Comparison of ENCODE assay signal across 9 mouse cellular contexts in the genomic region with DNA sequence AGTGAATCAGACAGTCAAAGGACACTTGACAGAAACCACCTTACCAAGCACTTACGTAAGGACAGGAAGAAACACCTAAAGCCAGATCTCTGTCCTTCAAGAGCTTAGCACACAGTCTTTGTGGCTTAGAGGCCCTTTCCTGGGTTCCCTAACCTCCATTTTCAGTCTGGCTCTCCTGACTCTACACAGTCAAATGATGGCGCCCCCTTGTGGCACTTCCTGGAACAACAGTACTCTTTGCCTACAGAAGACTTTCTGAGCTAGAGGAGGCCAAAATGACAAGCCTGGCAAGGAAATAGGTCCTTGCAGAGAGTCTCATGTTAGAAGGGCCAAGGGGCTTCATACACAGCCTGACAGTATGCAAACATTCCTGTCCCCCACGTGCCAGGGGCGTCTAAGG. TPM values are rescaled to one million over a fixed set of nuclear protein-coding genes. Genes with fewer than 3 reads are reported as not detected.
DNase-seq lines count a peak whose midpoint lies in the region; ATAC-seq and TF ChIP-seq lines count a peak whose summit lies in the region.
"Had no signal": no experiment of that assay in that cellular context is flagged by ENCODE, and none has a peak within 500 bp of the region (broad histone marks: within the 10 kb centered on the region; RNA-seq: fewer than 3 reads in every experiment).

No protein-coding gene starts in this region.

- peak; percentile 77 for DNase-seq in midbrain, embryonic 14.5 days
- DNase-seq in adrenal gland, adult (ENCODE audit: inconsistent age in 2 of 2, low spot score in 1 of 2), result peak; percentile 74 to 93
- DNase-seq in embryo, embryonic 10 days (ENCODE audit: low spot score), result peak; percentile 80
- DNase-seq in kidney, postnatal 14 days, result peak; percentile 68
- peak; percentile 82 for DNase-seq in lung, postnatal 0 days (ENCODE audit: low spot score)
- peak; percentile 45 to 85 for DNase-seq in spleen, adult 18-20 months

- H3K4me3 ChIP-seq in midbrain, embryonic 14.5 days (replicated peaks; ENCODE audit: low read depth, low read length), result no peak overlapping the region
- no peak overlapping the region for H3K4me3 ChIP-seq in midbrain, embryonic 16.5 days (ENCODE audit: low read depth, low read length)
- no peak overlapping the region for H3K4me3 ChIP-seq in lung, postnatal 0 days (ENCODE audit: low read depth, low read length)
- H3K4me3 ChIP-seq: hindbrain, embryonic 15.5 days had no signal

- no peak for ATAC-seq in midbrain, embryonic 14.5 days (ENCODE audit: low FRiP score, low TSS enrichment)
- no peak for ATAC-seq in midbrain, embryonic 16.5 days
- ATAC-seq in lung, postnatal 0 days, result 0 out of 2 replicates have a peak, but pooled peaks have one; percentile 11
- no peak for ATAC-seq in erythroblast, adult 5-6 weeks (replicated peaks; ENCODE audit: low FRiP score, poor library complexity, severe bottlenecking)

- H3K36me3 ChIP-seq in midbrain, embryonic 14.5 days (ENCODE audit: control insufficient read depth, insufficient read depth, low read length), result no peaks in the 10 kb centered on the region
- H3K36me3 ChIP-seq in midbrain, embryonic 16.5 days (ENCODE audit: control insufficient read depth, insufficient read depth, low read length), result no peaks in the 10 kb centered on the region
- H3K36me3 ChIP-seq in lung, postnatal 0 days (ENCODE audit: insufficient read depth, low read length), result no peaks in the 10 kb centered on the region
- H3K36me3 ChIP-seq: hindbrain, embryonic 15.5 days had no signal

- TF ChIP-seq CTCF in lung, postnatal 0 days (IDR thresholded peaks at IDR 0.05), result peak; percentile 86

- no peak overlapping the region for H3K27ac ChIP-seq in midbrain, embryonic 14.5 days (replicated peaks; ENCODE audit: low read depth, low read length)
- H3K27ac ChIP-seq in midbrain, embryonic 16.5 days (ENCODE audit: low read length), result no peak overlapping the region
- H3K27ac ChIP-seq in lung, postnatal 0 days (ENCODE audit: low read length), result no peak overlapping the region
- H3K27ac ChIP-seq: hindbrain, embryonic 15.5 days had no signal

- no peaks in the 10 kb centered on the region for H3K9me3 ChIP-seq in midbrain, embryonic 14.5 days (ENCODE audit: control insufficient read depth, low read length)
- H3K9me3 ChIP-seq in midbrain, embryonic 16.5 days (replicated peaks; ENCODE audit: control insufficient read depth, low read length, poor library complexity, severe bottlenecking), result no peaks in the 10 kb centered on the region
- H3K9me3 ChIP-seq in lung, postnatal 0 days (ENCODE audit: low read length), result no peaks in the 10 kb centered on the region
- H3K9me3 ChIP-seq: hindbrain, embryonic 15.5 days had no signal

- H3K4me2 ChIP-seq in midbrain, embryonic 14.5 days (ENCODE audit: low read length), result no peak overlapping the region
- no peak overlapping the region for H3K4me2 ChIP-seq in midbrain, embryonic 16.5 days (ENCODE audit: low read length)
- no peak overlapping the region for H3K4me2 ChIP-seq in lung, postnatal 0 days (replicated peaks; ENCODE audit: low read depth, low read length)
- H3K4me2 ChIP-seq: hindbrain, embryonic 15.5 days had no signal

- TF ChIP-seq EP300 in lung, postnatal 0 days (IDR thresholded peaks at IDR 0.05), result no peak

- WGBS in midbrain, embryonic 14.5 days, result 36% methylated on average over 4 of the region's 4 CpGs
- 35% methylated on average over 4 of the region's 4 CpGs for WGBS in midbrain, embryonic 16.5 days
- WGBS in lung, postnatal 0 days, result 31% methylated on average over 4 of the region's 4 CpGs

- no peak overlapping the region for H3K9ac ChIP-seq in midbrain, embryonic 14.5 days (replicated peaks; ENCODE audit: low read length)
- no peak overlapping the region for H3K9ac ChIP-seq in midbrain, embryonic 16.5 days (ENCODE audit: low read depth, low read length)
- no peak overlapping the region for H3K9ac ChIP-seq in lung, postnatal 0 days (replicated peaks; ENCODE audit: low read depth)
- H3K9ac ChIP-seq: hindbrain, embryonic 15.5 days had no signal

- H3K27me3 ChIP-seq in midbrain, embryonic 14.5 days (ENCODE audit: control insufficient read depth, insufficient read depth, low read length), result no peaks in the 10 kb centered on the region
- no peaks in the 10 kb centered on the region for H3K27me3 ChIP-seq in midbrain, embryonic 16.5 days (ENCODE audit: control insufficient read depth, insufficient read depth, low read depth, low read length)
- no peaks in the 10 kb centered on the region for H3K27me3 ChIP-seq in lung, postnatal 0 days (replicated peaks; ENCODE audit: insufficient read depth, low read length)

- peaks cover 5% of the 10 kb centered on the region; the same call in 1 of the 2 replicates for H3K4me1 ChIP-seq in midbrain, embryonic 14.5 days (ENCODE audit: control insufficient read depth, insufficient read depth, low read length)
- no peaks in the 10 kb centered on the region for H3K4me1 ChIP-seq in midbrain, embryonic 16.5 days (ENCODE audit: control insufficient read depth, insufficient read depth, low read length)
- H3K4me1 ChIP-seq in lung, postnatal 0 days (ENCODE audit: insufficient read depth, low read depth, low read length), result peaks cover 5% of the 10 kb centered on the region; the same call in 1 of the 2 replicates

RNA-seq across cellular contexts. Expression of a gene that starts 7.5 kb away (rescaled TPM):
- polyA plus RNA-seq in midbrain, embryonic 14.5 days (2014; fragmentation: Nextera tagmentation; extraction: Ambion mirVana), result not detected in 2 replicates
- not detected in 2 replicates for polyA plus RNA-seq in midbrain, embryonic 16.5 days (2015; fragmentation: Nextera tagmentation; extraction: Ambion mirVana)
- polyA plus RNA-seq in lung, postnatal 0 days (2015; fragmentation: Nextera tagmentation; extraction: Ambion mirVana), result not detected in 2 replicates
- not detected in 2 replicates for total RNA-seq in erythroblast, adult 5-6 weeks (2015; ENCODE audit: low replicate concordance)
- total RNA-seq in erythroblast, adult 5-6 weeks (2017; ENCODE audit: low replicate concordance), result not detected in 2 replicates
- polyA plus RNA-seq: hindbrain, embryonic 15.5 days had no signal

RNA-seq across cellular contexts. Expression of a gene that starts 43.5 kb away (rescaled TPM):
- polyA plus RNA-seq in midbrain, embryonic 14.5 days (2014; fragmentation: Nextera tagmentation; extraction: Ambion mirVana), result not detected in 2 replicates
- not detected in 2 replicates for polyA plus RNA-seq in midbrain, embryonic 16.5 days (2015; fragmentation: Nextera tagmentation; extraction: Ambion mirVana)
- polyA plus RNA-seq in lung, postnatal 0 days (2015; fragmentation: Nextera tagmentation; extraction: Ambion mirVana), result not detected in 2 replicates
- total RNA-seq in erythroblast, adult 5-6 weeks (2015; ENCODE audit: low replicate concordance), result not detected in 2 replicates
- total RNA-seq in erythroblast, adult 5-6 weeks (2017; ENCODE audit: low replicate concordance), result not detected in 2 replicates
- polyA plus RNA-seq: hindbrain, embryonic 15.5 days had no signal
